Mouse (Mus musculus): ENCODE measurements around the gene Kl. TPM values are rescaled to one million over a fixed set of nuclear protein-coding genes. Genes with fewer than 3 reads are reported as not detected.

Kl gene
- polyA plus RNA-seq (2012; rRNA removed; ENCODE audit: low replicate concordance) = 0.14 TPM in 1 of 2 replicates, not detected in the other

GRCm38 (mm10) chr5:150952328-150952668 is at the start of gene Kl:
TSS of gene Kl (plus strand) at chr5:150952607.

